Mouse (Mus musculus): ENCODE measurements around the gene Tnik. TPM values are rescaled to one million over a fixed set of nuclear protein-coding genes. Genes with fewer than 3 reads are reported as not detected.

Gene Tnik
- polyA plus RNA-seq, 1 experiment from 2014 or later: 1.6 TPM

DNA sequence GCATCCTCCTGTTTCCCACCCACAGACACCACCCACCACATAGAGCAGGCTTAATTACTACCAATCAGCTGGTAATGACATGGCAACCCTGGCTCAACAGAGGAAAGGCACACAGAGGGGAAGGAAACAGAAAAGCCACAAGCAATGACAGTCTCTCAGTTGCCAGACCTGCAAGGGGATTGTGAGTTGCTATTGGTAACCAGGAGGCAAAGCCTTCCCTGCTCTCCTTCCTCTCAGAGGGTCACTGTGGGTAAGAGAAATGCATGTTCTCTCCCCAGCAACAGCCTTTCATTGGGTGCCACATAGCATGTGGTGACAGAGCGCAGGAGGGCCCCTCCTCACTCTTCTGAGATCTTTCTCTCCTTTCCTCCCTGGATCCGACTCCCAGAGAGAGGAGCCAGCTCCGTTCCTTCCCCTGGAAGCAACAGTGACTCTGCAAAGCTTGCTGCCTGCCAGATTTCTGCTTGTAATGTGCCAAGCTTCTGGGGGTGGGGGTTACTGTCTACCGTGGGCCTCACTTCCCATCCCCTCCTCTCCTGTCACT is 295.4 kb downstream of the Tnik start:
- H3K9me3 ChIP-seq (replicated peaks; ENCODE audit: control insufficient read depth, low read length): no peaks in the 10 kb centered on the region
- no peaks in the 10 kb centered on the region for H3K36me3 ChIP-seq (ENCODE audit: control insufficient read depth, insufficient read depth)
- no peak overlapping the region for H3K4me2 ChIP-seq (ENCODE audit: low read depth, low read length)
- ATAC-seq (ENCODE audit: low read depth): no peak
- H3K27me3 ChIP-seq (ENCODE audit: control insufficient read depth, insufficient read depth, low read depth, low read length): no peaks in the 10 kb centered on the region
- H3K9ac ChIP-seq (ENCODE audit: low read depth, low read length): no peak overlapping the region
- H3K27ac ChIP-seq (ENCODE audit: low read length): no peak overlapping the region
- no peaks in the 10 kb centered on the region for H3K4me1 ChIP-seq (ENCODE audit: control insufficient read depth, low read depth, low read length)
- H3K4me3 ChIP-seq (ENCODE audit: low read depth, low read length): no peak overlapping the region
- 29% methylated on average over 4 of the region's 4 CpGs for WGBS (ENCODE audit: insufficient replicate concordance)

DNA sequence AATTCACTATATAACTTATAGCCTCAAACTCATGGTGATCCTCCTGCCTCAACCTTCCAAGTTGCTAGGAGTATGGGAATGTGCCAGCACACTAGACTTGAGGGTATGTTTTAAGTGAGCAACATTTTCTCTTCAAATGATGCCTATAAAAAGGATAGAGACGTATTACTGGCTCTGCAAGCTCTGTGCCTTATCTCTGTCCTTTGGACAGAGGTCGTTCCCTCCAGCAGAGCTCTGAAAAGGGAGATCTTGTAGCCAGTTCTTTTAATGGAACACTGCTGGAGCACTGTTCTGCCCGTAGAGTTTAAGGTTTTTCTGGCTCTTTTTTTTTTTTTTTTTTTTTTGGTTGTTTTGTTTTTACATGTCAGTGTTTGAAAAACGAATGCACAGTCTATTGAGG is 298.4 kb downstream of the Tnik start:
- Histone ChIP-seq H3K36me3 (ENCODE audit: control insufficient read depth, insufficient read depth) (no peaks in the 10 kb centered on the region), H3K4me1 (ENCODE audit: control insufficient read depth, low read depth, low read length) (no peaks in the 10 kb centered on the region), H3K4me3 (ENCODE audit: low read depth, low read length) (no peak overlapping the region), H3K9me3 (replicated peaks; ENCODE audit: control insufficient read depth, low read length) (no peaks in the 10 kb centered on the region), H3K9ac (ENCODE audit: low read depth, low read length) (no peak overlapping the region), H3K27ac (ENCODE audit: low read length) (no peak overlapping the region), H3K27me3 (ENCODE audit: control insufficient read depth, insufficient read depth, low read depth, low read length) (no peaks in the 10 kb centered on the region), H3K4me2 (ENCODE audit: low read depth, low read length) (no peak overlapping the region)
- WGBS (ENCODE audit: insufficient replicate concordance): 51% methylated on average over 4 of the region's 4 CpGs
- no peak for ATAC-seq (ENCODE audit: low read depth)

- ATAC-seq (ENCODE audit: low read depth): no peak
- WGBS (ENCODE audit: insufficient replicate concordance): 52% methylated on average over 10 of the region's 10 CpGs
- H3K4me1 ChIP-seq (ENCODE audit: control insufficient read depth, low read depth, low read length): no peaks in the 10 kb centered on the region
Measured at GRCm38 (mm10) chr3:28562612-28563332, 299.8 kb downstream of the Tnik start.

DNA sequence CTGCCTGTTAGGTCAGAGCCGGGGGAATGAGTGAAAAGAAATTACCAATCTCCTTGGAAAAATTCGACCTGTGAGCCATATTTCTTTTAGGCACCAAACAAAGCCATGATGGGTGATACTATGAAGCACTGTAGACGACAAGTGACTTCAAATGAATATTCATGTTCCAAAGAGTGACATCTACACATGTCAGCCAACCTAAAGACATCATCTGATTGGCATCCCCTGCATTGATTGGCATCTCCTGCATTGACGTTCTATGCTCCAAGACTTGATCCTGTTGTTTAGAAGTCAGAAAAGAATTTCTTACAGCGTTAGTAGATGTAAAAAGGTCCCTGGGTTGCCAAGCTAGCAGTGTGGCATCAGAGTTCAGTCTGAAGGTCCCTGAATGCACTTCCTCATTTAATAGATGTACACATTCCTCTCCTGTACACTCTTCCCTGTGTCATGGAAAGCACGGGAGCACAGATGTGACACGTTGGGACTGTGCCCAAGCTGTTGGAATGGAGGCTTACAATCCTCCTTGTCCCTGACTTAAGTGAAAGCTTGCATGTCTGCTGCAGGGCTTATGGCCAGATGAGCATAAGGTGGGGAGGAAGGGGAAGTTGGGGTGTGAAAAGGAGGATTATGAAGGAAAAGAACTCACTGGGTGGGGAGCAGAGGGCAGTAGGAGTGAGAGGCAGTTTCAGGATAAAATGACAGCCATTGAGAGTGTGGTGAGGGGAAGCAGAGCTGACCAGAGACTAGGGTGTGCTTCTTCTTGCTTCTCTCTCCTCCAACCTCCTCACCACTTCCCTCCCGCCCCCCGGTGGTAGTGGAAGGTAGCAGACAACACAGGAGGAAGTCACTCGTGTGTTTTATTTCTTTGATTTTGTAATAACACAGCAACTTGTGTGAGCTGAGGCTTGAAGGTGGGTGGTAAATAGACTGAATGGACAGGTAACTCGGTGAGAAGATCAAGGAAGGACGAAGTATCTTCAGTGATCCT is 301.6 kb downstream of the Tnik start:
- Histone ChIP-seq H3K9me3 (replicated peaks; ENCODE audit: control insufficient read depth, low read length) (no peaks in the 10 kb centered on the region), H3K27me3 (ENCODE audit: control insufficient read depth, insufficient read depth, low read depth, low read length) (no peaks in the 10 kb centered on the region), H3K36me3 (ENCODE audit: control insufficient read depth, insufficient read depth) (no peaks in the 10 kb centered on the region), H3K4me1 (ENCODE audit: control insufficient read depth, low read depth, low read length) (no peaks in the 10 kb centered on the region), H3K4me2 (ENCODE audit: low read depth, low read length) (no peak overlapping the region), H3K4me3 (ENCODE audit: low read depth, low read length) (no peak overlapping the region), H3K9ac (ENCODE audit: low read depth, low read length) (no peak overlapping the region), H3K27ac (ENCODE audit: low read length) (no peak overlapping the region)
- WGBS (ENCODE audit: insufficient replicate concordance): 55% methylated on average over 12 of the region's 12 CpGs
- ATAC-seq (ENCODE audit: low read depth): no peak

More at GRCm38 (mm10) chr3:28562612-28563332, 299.8 kb downstream of the Tnik start:
- H3K4me3 ChIP-seq (ENCODE audit: low read depth, low read length): no peak overlapping the region
- H3K27me3 ChIP-seq (ENCODE audit: control insufficient read depth, insufficient read depth, low read depth, low read length): no peaks in the 10 kb centered on the region
- H3K27ac ChIP-seq (ENCODE audit: low read length): no peak overlapping the region
- H3K4me2 ChIP-seq (ENCODE audit: low read depth, low read length): no peak overlapping the region
- H3K9ac ChIP-seq (ENCODE audit: low read depth, low read length): no peak overlapping the region
- no peaks in the 10 kb centered on the region for H3K36me3 ChIP-seq (ENCODE audit: control insufficient read depth, insufficient read depth)
- no peaks in the 10 kb centered on the region for H3K9me3 ChIP-seq (replicated peaks; ENCODE audit: control insufficient read depth, low read length)

GRCm38 (mm10) chr3:28577301-28577700 is 314.3 kb downstream of the Tnik start:
- Histone ChIP-seq H3K4me2 (ENCODE audit: low read depth, low read length) (no peak overlapping the region), H3K4me3 (ENCODE audit: low read depth, low read length) (no peak overlapping the region), H3K9me3 (replicated peaks; ENCODE audit: control insufficient read depth, low read length) (no peaks in the 10 kb centered on the region), H3K36me3 (ENCODE audit: control insufficient read depth, insufficient read depth) (no peaks in the 10 kb centered on the region), H3K27me3 (ENCODE audit: control insufficient read depth, insufficient read depth, low read depth, low read length) (no peaks in the 10 kb centered on the region), H3K9ac (ENCODE audit: low read depth, low read length) (no peak overlapping the region), H3K4me1 (ENCODE audit: control insufficient read depth, low read depth, low read length) (no peaks in the 10 kb centered on the region), H3K27ac (ENCODE audit: low read length) (no peak overlapping the region)
- no peak for ATAC-seq (ENCODE audit: low read depth)
- 64% methylated on average over 15 of the region's 15 CpGs for WGBS (ENCODE audit: insufficient replicate concordance)

- no peaks in the 10 kb centered on the region for H3K4me1 ChIP-seq (ENCODE audit: control insufficient read depth, low read depth, low read length)
- ATAC-seq (ENCODE audit: low read depth): no peak
- no peaks in the 10 kb centered on the region for H3K36me3 ChIP-seq (ENCODE audit: control insufficient read depth, insufficient read depth)
- no peak overlapping the region for H3K4me2 ChIP-seq (ENCODE audit: low read depth, low read length)
- WGBS (ENCODE audit: insufficient replicate concordance): 74% methylated on average over 18 of the region's 18 CpGs
- no peak overlapping the region for H3K27ac ChIP-seq (ENCODE audit: low read length)
- H3K4me3 ChIP-seq (ENCODE audit: low read depth, low read length): no peak overlapping the region
- no peak overlapping the region for H3K9ac ChIP-seq (ENCODE audit: low read depth, low read length)
- no peaks in the 10 kb centered on the region for H3K27me3 ChIP-seq (ENCODE audit: control insufficient read depth, insufficient read depth, low read depth, low read length)
- H3K9me3 ChIP-seq (replicated peaks; ENCODE audit: control insufficient read depth, low read length): no peaks in the 10 kb centered on the region
Measured at GRCm38 (mm10) chr3:28578950-28579615, 316.1 kb downstream of the Tnik start.

DNA sequence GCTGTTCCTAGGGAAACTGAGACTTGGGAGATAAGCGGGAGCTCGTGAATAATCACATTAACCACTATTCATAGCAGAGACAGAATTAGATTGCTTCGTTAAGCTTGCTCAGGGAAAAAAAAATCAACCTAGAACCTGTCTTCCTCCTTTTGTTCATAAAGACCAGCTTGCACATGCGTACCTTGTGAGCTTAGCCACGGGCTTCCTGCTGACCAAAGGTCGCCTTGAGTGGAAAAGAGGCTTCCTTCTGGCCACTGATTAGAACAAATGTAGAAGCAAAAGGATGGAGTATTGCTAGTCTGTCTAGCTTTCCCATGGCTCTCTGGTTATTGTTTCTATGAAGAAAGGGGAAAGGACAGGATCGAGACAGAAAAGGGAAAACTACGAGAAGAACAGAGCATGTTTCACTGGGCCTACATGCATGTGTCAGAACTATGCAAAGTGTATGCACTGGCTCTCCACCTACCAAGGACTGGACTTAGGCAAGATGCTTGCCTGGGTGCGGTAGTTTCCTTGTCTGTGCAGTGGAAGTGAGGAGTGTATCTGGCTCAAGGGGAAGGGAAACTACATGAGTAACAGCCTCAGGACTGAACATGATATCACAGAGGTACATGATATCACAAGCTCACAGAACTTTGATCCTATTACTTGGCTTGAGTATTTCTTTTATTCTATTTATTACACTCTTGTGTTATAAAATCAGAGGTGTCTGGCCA is 322.9 kb downstream of the Tnik start:
- H3K9ac ChIP-seq (ENCODE audit: low read depth, low read length): no peak overlapping the region
- H3K27me3 ChIP-seq (ENCODE audit: control insufficient read depth, insufficient read depth, low read depth, low read length): no peaks in the 10 kb centered on the region
- ATAC-seq (ENCODE audit: low read depth): no peak
- H3K9me3 ChIP-seq (replicated peaks; ENCODE audit: control insufficient read depth, low read length): no peaks in the 10 kb centered on the region
- no peaks in the 10 kb centered on the region for H3K36me3 ChIP-seq (ENCODE audit: control insufficient read depth, insufficient read depth)
- no peak overlapping the region for H3K4me2 ChIP-seq (ENCODE audit: low read depth, low read length)
- no peak overlapping the region for H3K4me3 ChIP-seq (ENCODE audit: low read depth, low read length)
- H3K4me1 ChIP-seq (ENCODE audit: control insufficient read depth, low read depth, low read length): no peaks in the 10 kb centered on the region
- 54% methylated on average over 9 of the region's 9 CpGs for WGBS (ENCODE audit: insufficient replicate concordance)
- H3K27ac ChIP-seq (ENCODE audit: low read length): no peak overlapping the region

- Histone ChIP-seq H3K27me3 (ENCODE audit: control insufficient read depth, insufficient read depth, low read depth, low read length) (no peaks in the 10 kb centered on the region), H3K4me3 (ENCODE audit: low read depth, low read length) (no peak overlapping the region), H3K36me3 (ENCODE audit: control insufficient read depth, insufficient read depth) (no peaks in the 10 kb centered on the region), H3K27ac (ENCODE audit: low read length) (no peak overlapping the region), H3K9ac (ENCODE audit: low read depth, low read length) (no peak overlapping the region), H3K4me2 (ENCODE audit: low read depth, low read length) (no peak overlapping the region), H3K4me1 (ENCODE audit: control insufficient read depth, low read depth, low read length) (no peaks in the 10 kb centered on the region), H3K9me3 (replicated peaks; ENCODE audit: control insufficient read depth, low read length) (no peaks in the 10 kb centered on the region)
- WGBS (ENCODE audit: insufficient replicate concordance): 71% methylated on average over 4 of the region's 5 CpGs
- ATAC-seq (ENCODE audit: low read depth): no peak
Measured at GRCm38 (mm10) chr3:28587808-28588207, 324.8 kb downstream of the Tnik start.

Data from liver, embryonic 16.5 days (tissue).